Mouse (Mus musculus) E14TG2a.4 (cell line): ENCODE results near the gene Atp5g2.

ENCODE experiments used
- CTCF ChIP-seq: conservative IDR thresholded peaks from 2 replicates; pipeline ENCODE4 v1.5.1; 2014; ENCODE audit warnings: low read length
- NANOG ChIP-seq: IDR thresholded peaks from 2 replicates; pipeline ENCODE4 v1.6.1; 2014; ENCODE audit warnings: borderline replicate concordance, low read length, mixed read lengths
- POU5F1 ChIP-seq: IDR thresholded peaks from 2 replicates; pipeline ENCODE4 v1.6.1; 2014; ENCODE audit warnings: low read length, borderline replicate concordance

DNA sequence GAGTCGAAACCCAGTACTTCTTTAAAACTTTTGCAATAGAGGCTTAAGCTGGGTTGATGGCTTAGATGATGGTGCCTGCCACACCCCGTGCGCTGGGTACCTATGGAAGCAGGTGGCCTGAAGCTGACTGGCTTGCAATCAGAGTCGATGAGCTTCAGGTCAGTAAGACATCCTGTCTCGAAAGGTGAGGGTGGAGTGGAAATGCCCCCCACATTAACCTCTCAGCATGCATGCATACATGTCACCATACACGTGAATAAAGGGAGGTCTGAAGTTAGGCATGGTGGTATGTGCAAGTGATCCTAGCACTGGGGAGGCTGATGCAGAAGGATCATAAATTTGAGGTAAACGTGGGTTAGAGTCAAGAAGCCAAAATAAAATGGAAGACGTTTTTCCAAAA, 2.6 kb downstream of the Atp5g2 start:
- TF ChIP-seq CTCF = no peak
- TF ChIP-seq NANOG = no peak
- no peak for TF ChIP-seq POU5F1
